Mouse (Mus musculus): ENCODE data around the gene Tob2. TPM values are rescaled to one million over a fixed set of nuclear protein-coding genes. Genes with fewer than 3 reads are reported as not detected.

Gene Tob2
- 100 to 1,000 TPM; 103 to 121 TPM for total RNA-seq (2021)
- long read RNA-seq, experiment 1, full-length matches to known transcripts = 44 of 53 reads
- long read RNA-seq, experiment 1, partial matches to known transcripts = 0 of 53 reads
- long read RNA-seq, experiment 1, other reads (novel, unspliced or antisense) = 9 of 53 reads
- long read RNA-seq, experiment 2, full-length matches to known transcripts = 10 of 36 reads
- long read RNA-seq, experiment 2, partial matches to known transcripts = 0 of 36 reads
- long read RNA-seq, experiment 2, other reads (novel, unspliced or antisense) = 26 of 36 reads

GRCm38 (mm10) chr15:81858517-81859329 lies at the start of gene Tob2:
Gene Tob2 (minus strand): TSS chr15:81858796.
- peak; percentile 68 to 72 for DNase-seq (ENCODE audit: low spot score in 2 of 2)

GRCm38 (mm10) chr15:81907953-81908352 lies 49.4 kb upstream of the Tob2 start:
- DNase-seq (ENCODE audit: low spot score in 2 of 2) = no peak

- DNase-seq (ENCODE audit: low spot score in 2 of 2) = peak; percentile 67 to 72
Measured at GRCm38 (mm10) chr15:81904939-81905338, 46.3 kb upstream of the Tob2 start.

GRCm38 (mm10) chr15:81898751-81899150 lies 40.2 kb upstream of the Tob2 start:
- DNase-seq (ENCODE audit: low spot score in 2 of 2) = no peak

GRCm38 (mm10) chr15:81897607-81898285 lies 39.1 kb upstream of the Tob2 start:
- no peak for DNase-seq (ENCODE audit: low spot score in 2 of 2)

- no peak for DNase-seq (ENCODE audit: low spot score in 2 of 2)
Measured at GRCm38 (mm10) chr15:81896407-81896806, 37.8 kb upstream of the Tob2 start.

GRCm38 (mm10) chr15:81894002-81894401 lies 35.4 kb upstream of the Tob2 start:
- DNase-seq (ENCODE audit: low spot score in 2 of 2) = no peak

- DNase-seq (ENCODE audit: low spot score in 2 of 2) = no peak
Measured at GRCm38 (mm10) chr15:81891822-81892580, 33.4 kb upstream of the Tob2 start.

- no peak for DNase-seq (ENCODE audit: low spot score in 2 of 2)
Measured at GRCm38 (mm10) chr15:81891140-81891802, 32.7 kb upstream of the Tob2 start.

- no peak for DNase-seq (ENCODE audit: low spot score in 2 of 2)
Measured at GRCm38 (mm10) chr15:81889175-81889574, 30.6 kb upstream of the Tob2 start.

- DNase-seq (ENCODE audit: low spot score in 2 of 2) = no peak
Measured at GRCm38 (mm10) chr15:81886795-81887550, 28.4 kb upstream of the Tob2 start.

- DNase-seq (ENCODE audit: low spot score in 2 of 2) = no peak
Measured at GRCm38 (mm10) chr15:81885418-81885934, 26.9 kb upstream of the Tob2 start.

- no peak for DNase-seq (ENCODE audit: low spot score in 2 of 2)
Measured at GRCm38 (mm10) chr15:81882348-81882747, 23.8 kb upstream of the Tob2 start.

- DNase-seq (ENCODE audit: low spot score in 2 of 2) = no peak
Measured at GRCm38 (mm10) chr15:81879531-81880401, 21.2 kb upstream of the Tob2 start.

GRCm38 (mm10) chr15:81872262-81873136 lies 13.9 kb upstream of the Tob2 start, which contains the start of gene Aco2:
Gene Aco2 (plus strand): TSS chr15:81872309.
- peak; percentile 98 to 99 for DNase-seq (ENCODE audit: low spot score in 2 of 2)

- peak; percentile 78 to 79 for DNase-seq (ENCODE audit: low spot score in 2 of 2)
Measured at GRCm38 (mm10) chr15:81871604-81872261, 13.1 kb upstream of the Tob2 start, which contains the start of gene Phf5a. Gene Phf5a (minus strand): TSS chr15:81871911.

GRCm38 (mm10) chr15:81869985-81870384 lies 11.4 kb upstream of the Tob2 start:
- DNase-seq (ENCODE audit: low spot score in 2 of 2) = no peak

Data from adrenal gland, adult 18-20 months (tissue).